Mouse (Mus musculus) heart, embryonic 15.5 days (tissue): ENCODE results near the gene Tmem199. TPM values are rescaled to one million over a fixed set of nuclear protein-coding genes. Genes with fewer than 3 reads are reported as not detected.

Source experiments
- polyA plus RNA-seq: library from polyadenylated mRNA; unstranded; fragments of >200 nt; fragmentation: Nextera tagmentation; extraction: Ambion mirVana; gene quantifications from 2 replicates; pipeline ENCODE4 v1.2.1, GENCODE M21; 2015

Tmem199 gene
- polyA plus RNA-seq, 1 experiment from 2014 or later: 36.3 TPM

Other genes starting within 250 kb of the Tmem199 start
- 0.23 and 0.38 TPM in 2 replicates for gene BC030499, start 221.3 kb downstream of the Tmem199 start, polyA plus RNA-seq
- gene Spag5, start 210.6 kb downstream of the Tmem199 start, polyA plus RNA-seq: 21.6 and 30.9 TPM in 2 replicates
- gene Aldoc, start 189.2 kb downstream of the Tmem199 start, polyA plus RNA-seq: 20.6 and 28.6 TPM in 2 replicates
- 46.1 and 62.4 TPM in 2 replicates for gene Pigs, start 183.8 kb downstream of the Tmem199 start, polyA plus RNA-seq
- 31.0 and 43.3 TPM in 2 replicates for gene Unc119, start 168.7 kb downstream of the Tmem199 start, polyA plus RNA-seq
- gene Foxn1, start 125.6 kb downstream of the Tmem199 start, polyA plus RNA-seq: 0.78 and 8.9 TPM in 2 replicates
- 0.08 TPM in 1 of 2 replicates, not detected in the other for gene Slc13a2, start 90.0 kb downstream of the Tmem199 start, polyA plus RNA-seq
- gene Slc46a1, start 46.5 kb downstream of the Tmem199 start, polyA plus RNA-seq: 6.5 and 7.5 TPM in 2 replicates
- 0.15 and 0.60 TPM in 2 replicates for gene Sarm1, start 14.4 kb downstream of the Tmem199 start, polyA plus RNA-seq
- 1.3 and 4.7 TPM in 2 replicates for gene Vtn, start 13.1 kb downstream of the Tmem199 start, polyA plus RNA-seq
- gene Sebox, start 8.7 kb downstream of the Tmem199 start, polyA plus RNA-seq: not detected in 2 replicates
- gene Poldip2, start within 50 bp of the Tmem199 start, polyA plus RNA-seq: 157 and 162 TPM in 2 replicates
- gene Tnfaip1, start 24.2 kb upstream of the Tmem199 start, polyA plus RNA-seq: 63.7 and 73.0 TPM in 2 replicates
- gene Ift20, start 24.2 kb upstream of the Tmem199 start, polyA plus RNA-seq: 97.5 and 106 TPM in 2 replicates
- gene Tmem97, start 38.6 kb upstream of the Tmem199 start, polyA plus RNA-seq: 43.8 and 48.7 TPM in 2 replicates
- gene Nlk, start 185.2 kb upstream of the Tmem199 start, polyA plus RNA-seq: 10.8 and 13.6 TPM in 2 replicates
- 23.8 and 27.7 TPM in 2 replicates for gene Ccnq, start 239.6 kb upstream of the Tmem199 start, polyA plus RNA-seq